Comparison of ENCODE assay signal across 22 mouse cellular contexts in genomic region chr9:107309171-107309570, GRCm38 (mm10). TPM values are rescaled to one million over a fixed set of nuclear protein-coding genes. Genes with fewer than 3 reads are reported as not detected.
A peak's percentile ranks its signal among the peaks of the same experiment; 100 is the strongest.
DNase-seq lines count a peak whose midpoint lies in the region; ATAC-seq lines count a peak whose summit lies in the region.
"Had no signal": no experiment of that assay in that cellular context is flagged by ENCODE, and none has a peak within 500 bp of the region (broad histone marks: within the 10 kb centered on the region; RNA-seq: fewer than 3 reads in every experiment).

No protein-coding gene starts in this region.

- no peaks in the 10 kb centered on the region for H3K9me3 ChIP-seq in heart, embryonic 16.5 days (replicated peaks; ENCODE audit: control insufficient read depth, low read length)
- no peaks in the 10 kb centered on the region for H3K9me3 ChIP-seq in midbrain, embryonic 11.5 days (ENCODE audit: control insufficient read depth, low read length)
- H3K9me3 ChIP-seq in midbrain, embryonic 13.5 days = no peaks in the 10 kb centered on the region
- H3K9me3 ChIP-seq: embryonic facial prominence, embryonic 13.5 days; hindbrain, embryonic 13.5 days had no signal

- peaks cover 42% of the 10 kb centered on the region for H3K4me1 ChIP-seq in heart, embryonic 16.5 days (ENCODE audit: control insufficient read depth, insufficient read depth, low read length)
- H3K4me1 ChIP-seq in midbrain, embryonic 11.5 days (ENCODE audit: control insufficient read depth, insufficient read depth, low read length) = no peaks in the 10 kb centered on the region
- H3K4me1 ChIP-seq in midbrain, embryonic 13.5 days (replicated peaks) = no peaks in the 10 kb centered on the region

- no peak overlapping the region for H3K4me2 ChIP-seq in heart, embryonic 16.5 days (ENCODE audit: low read depth, low read length)
- H3K4me2 ChIP-seq in midbrain, embryonic 11.5 days = no peak overlapping the region
- no peak overlapping the region for H3K4me2 ChIP-seq in midbrain, embryonic 13.5 days (replicated peaks)
- H3K4me2 ChIP-seq: embryonic facial prominence, embryonic 13.5 days; hindbrain, embryonic 13.5 days had no signal

- intact Hi-C loops in gastrocnemius, postnatal 36 days (cut with DNase I) = no loop called here
- intact Hi-C loops in heart, postnatal 10 days (cut with DNase I) = no loop called here

- H3K9ac ChIP-seq in heart, embryonic 16.5 days (ENCODE audit: low read length) = no peak overlapping the region
- H3K9ac ChIP-seq in midbrain, embryonic 11.5 days (ENCODE audit: low read length) = no peak overlapping the region
- H3K9ac ChIP-seq in midbrain, embryonic 13.5 days (replicated peaks) = no peak overlapping the region
- H3K9ac ChIP-seq: embryonic facial prominence, embryonic 13.5 days; hindbrain, embryonic 13.5 days had no signal

- no peaks in the 10 kb centered on the region for H3K36me3 ChIP-seq in heart, embryonic 16.5 days (ENCODE audit: control insufficient read depth, insufficient read depth)
- H3K36me3 ChIP-seq in midbrain, embryonic 11.5 days (ENCODE audit: control insufficient read depth, insufficient read depth, low read length) = no peaks in the 10 kb centered on the region
- no peaks in the 10 kb centered on the region for H3K36me3 ChIP-seq in midbrain, embryonic 13.5 days
- H3K36me3 ChIP-seq: embryonic facial prominence, embryonic 13.5 days; hindbrain, embryonic 13.5 days had no signal

- WGBS in heart, embryonic 16.5 days = 69% methylated on average over 9 of the region's 9 CpGs
- WGBS in midbrain, embryonic 11.5 days = 82% methylated on average over 9 of the region's 9 CpGs
- 82% methylated on average over 9 of the region's 9 CpGs for WGBS in midbrain, embryonic 13.5 days

- no peaks in the 10 kb centered on the region for H3K27me3 ChIP-seq in heart, embryonic 16.5 days (ENCODE audit: control insufficient read depth, insufficient read depth, low read length)
- H3K27me3 ChIP-seq in midbrain, embryonic 11.5 days (ENCODE audit: control insufficient read depth, insufficient read depth, low read length) = no peaks in the 10 kb centered on the region
- H3K27me3 ChIP-seq in midbrain, embryonic 13.5 days = no peaks in the 10 kb centered on the region
- H3K27me3 ChIP-seq: embryonic facial prominence, embryonic 13.5 days; hindbrain, embryonic 13.5 days; Patski had no signal

- peak overlapping the region; percentile 58 for H3K27ac ChIP-seq in heart, embryonic 16.5 days (ENCODE audit: low read length)
- H3K27ac ChIP-seq in midbrain, embryonic 11.5 days (ENCODE audit: low read depth, low read length) = no peak overlapping the region
- H3K27ac ChIP-seq in midbrain, embryonic 13.5 days = no peak overlapping the region
- H3K27ac ChIP-seq: embryonic facial prominence, embryonic 13.5 days; hindbrain, embryonic 13.5 days; left cerebral cortex, adult 2 months had no signal

- ATAC-seq in heart, embryonic 16.5 days (replicated peaks; ENCODE audit: extremely low read depth, insufficient read depth, low FRiP score) = no peak
- ATAC-seq in midbrain, embryonic 11.5 days (ENCODE audit: low FRiP score) = no peak
- no peak for ATAC-seq in midbrain, embryonic 13.5 days
- ATAC-seq: forebrain, embryonic 14.5 days; lung, postnatal 0 days; Patski had no signal

- H3K4me3 ChIP-seq in heart, embryonic 16.5 days (ENCODE audit: low read length) = no peak overlapping the region
- H3K4me3 ChIP-seq in midbrain, embryonic 11.5 days (ENCODE audit: low read depth, low read length) = no peak overlapping the region
- no peak overlapping the region for H3K4me3 ChIP-seq in midbrain, embryonic 13.5 days (replicated peaks)
- H3K4me3 ChIP-seq: embryonic facial prominence, embryonic 13.5 days; hindbrain, embryonic 13.5 days; left cerebral cortex, adult 2 months had no signal

- peak; percentile 25 to 37 for DNase-seq in gastrocnemius, adult 8-10 months (ENCODE audit: low spot score in 2 of 2)
- no peak for DNase-seq in gastrocnemius, postnatal 36 days
- DNase-seq in heart, postnatal 10 days = no peak
- peak; percentile 21 for DNase-seq in midbrain, embryonic 11.5 days (ENCODE audit: low spot score, missing footprints)
- DNase-seq in layer of hippocampus, adult 9-10 months (ENCODE audit: low spot score) = no peak
- DNase-seq: adrenal gland, postnatal 25 days; B cell, adult 2 months; cerebellum, adult 11-12 months; cerebellum, postnatal 14 days; layer of hippocampus, adult 9-11 months; left cerebral cortex, postnatal 4 days; liver; retina, postnatal 1 day; thymus, adult 2 months had no signal

RNA-seq across cellular contexts. Expression of gene Cish, which starts 13.3 kb away (rescaled TPM):
- 10 to 100 TPM in 3 of 4 experiments, 1 to 10 TPM in 1; 5.1 to 61.2 (median 22.7) TPM for total RNA-seq in gastrocnemius, adult 8-10 months (2022)
- total RNA-seq in gastrocnemius, postnatal 36 days (2021) = 10 to 100 TPM in 1 of 2 experiments, 1 to 10 TPM in 1; 3.9 to 32.3 TPM
- polyA plus RNA-seq in heart, embryonic 16.5 days (2015; fragmentation: Nextera tagmentation; extraction: Ambion mirVana) = 43.4 and 44.4 TPM in 2 replicates
- total RNA-seq in heart, postnatal 10 days (2021) = 100 to 1,000 TPM; 212 to 269 TPM
- 4.0 and 4.2 TPM in 2 replicates for polyA plus RNA-seq in midbrain, embryonic 11.5 days (2014; fragmentation: Nextera tagmentation; extraction: Ambion mirVana)
- polyA plus RNA-seq in midbrain, embryonic 13.5 days (2015; fragmentation: Nextera tagmentation; extraction: Ambion mirVana) = 6.3 and 6.6 TPM in 2 replicates

RNA-seq across cellular contexts. Expression of gene Mapkapk3, which starts 19.5 kb away (rescaled TPM):
- total RNA-seq in gastrocnemius, adult 8-10 months (2022) = 10 to 100 TPM; 33.6 to 41.0 (median 36.0) TPM
- total RNA-seq in gastrocnemius, postnatal 36 days (2021) = 10 to 100 TPM; 28.2 to 31.2 TPM
- polyA plus RNA-seq in heart, embryonic 16.5 days (2015; fragmentation: Nextera tagmentation; extraction: Ambion mirVana) = 11.4 and 13.1 TPM in 2 replicates
- total RNA-seq in heart, postnatal 10 days (2021) = 10 to 100 TPM; 22.1 to 23.3 TPM
- polyA plus RNA-seq in midbrain, embryonic 11.5 days (2014; fragmentation: Nextera tagmentation; extraction: Ambion mirVana) = 2.5 and 2.7 TPM in 2 replicates
- 1.7 and 1.9 TPM in 2 replicates for polyA plus RNA-seq in midbrain, embryonic 13.5 days (2015; fragmentation: Nextera tagmentation; extraction: Ambion mirVana)

RNA-seq across cellular contexts. Expression of gene Hemk1, which starts 29.0 kb away (rescaled TPM):
- total RNA-seq in gastrocnemius, adult 8-10 months (2022) = 10 to 100 TPM in 3 of 4 experiments, 1 to 10 TPM in 1; 9.6 to 16.3 (median 11.7) TPM
- 10 to 100 TPM in 1 of 2 experiments, 1 to 10 TPM in 1; 9.3 to 11.2 TPM for total RNA-seq in gastrocnemius, postnatal 36 days (2021)
- polyA plus RNA-seq in heart, embryonic 16.5 days (2015; fragmentation: Nextera tagmentation; extraction: Ambion mirVana) = 10.2 and 14.4 TPM in 2 replicates
- 10 to 100 TPM; 16.8 to 17.0 TPM for total RNA-seq in heart, postnatal 10 days (2021)
- 9.9 and 10.7 TPM in 2 replicates for polyA plus RNA-seq in midbrain, embryonic 11.5 days (2014; fragmentation: Nextera tagmentation; extraction: Ambion mirVana)
- 17.5 and 18.1 TPM in 2 replicates for polyA plus RNA-seq in midbrain, embryonic 13.5 days (2015; fragmentation: Nextera tagmentation; extraction: Ambion mirVana)

RNA-seq across cellular contexts. Expression of gene 6430571L13Rik, which starts 31.2 kb away (rescaled TPM):
- 10 to 100 TPM; 29.0 to 53.2 (median 38.4) TPM for total RNA-seq in gastrocnemius, adult 8-10 months (2022)
- total RNA-seq in gastrocnemius, postnatal 36 days (2021) = 10 to 100 TPM; 33.5 to 35.9 TPM
- 1.2 and 1.5 TPM in 2 replicates for polyA plus RNA-seq in heart, embryonic 16.5 days (2015; fragmentation: Nextera tagmentation; extraction: Ambion mirVana)
- 10 to 100 TPM in 1 of 2 experiments, 1 to 10 TPM in 1; 8.9 to 11.4 TPM for total RNA-seq in heart, postnatal 10 days (2021)
- polyA plus RNA-seq in midbrain, embryonic 11.5 days (2014; fragmentation: Nextera tagmentation; extraction: Ambion mirVana) = 2.0 and 2.3 TPM in 2 replicates
- 6.4 and 8.2 TPM in 2 replicates for polyA plus RNA-seq in midbrain, embryonic 13.5 days (2015; fragmentation: Nextera tagmentation; extraction: Ambion mirVana)

Comparison
In these comparisons a context has a peak if more than half of its experiments do, and no peak if none do; other contexts are left out.
1. DNase-seq: peak in gastrocnemius, adult 8-10 months (2 of 2) and midbrain, embryonic 11.5 days (single experiment); none in gastrocnemius, postnatal 36 days (0 of 2), heart, postnatal 10 days (0 of 2) and layer of hippocampus, adult 9-10 months (single experiment).